Mouse (Mus musculus): Measurements from ENCODE around the gene Cyp27a1.

The Cyp27a1 gene

DNA sequence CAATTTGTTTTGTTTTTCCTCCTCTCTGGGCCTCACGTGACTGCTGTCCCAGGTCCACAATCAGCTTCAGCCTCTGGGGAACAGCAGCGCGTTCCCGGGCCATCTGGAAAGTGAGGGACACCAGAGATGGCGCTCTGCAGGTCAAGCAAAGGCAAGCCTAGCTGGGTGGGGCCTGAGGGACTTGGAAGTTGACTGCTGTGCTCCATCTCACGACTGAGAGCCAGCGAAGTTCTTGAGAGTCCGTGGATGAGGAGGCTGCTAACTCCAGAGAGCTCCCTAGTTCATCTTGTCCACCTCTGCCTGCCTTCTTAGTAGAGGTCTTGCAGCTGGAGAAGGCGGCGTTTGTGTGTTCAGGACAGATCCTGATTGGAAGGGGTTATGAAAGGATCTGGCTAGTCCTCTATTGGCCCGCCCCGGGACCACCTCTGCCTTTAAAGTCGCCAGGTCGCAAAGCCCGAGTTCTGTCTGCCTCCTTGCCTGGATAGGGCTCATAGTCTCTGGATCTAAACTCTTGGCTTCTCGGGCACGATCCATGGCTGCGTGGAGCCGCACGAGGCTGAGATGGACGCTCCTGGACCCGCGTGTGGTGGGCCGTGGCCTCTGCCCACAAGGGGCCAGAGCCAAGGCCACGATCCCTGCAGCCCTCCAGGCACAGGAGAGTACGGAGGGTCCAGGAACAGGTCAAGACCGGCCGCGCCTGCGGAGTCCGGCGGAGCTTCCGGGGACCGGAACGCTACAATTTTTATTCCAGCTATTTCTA lies at the start of gene Cyp27a1:
TSS of gene Cyp27a1 (plus strand) at position 476 of the 760 bp plus-strand sequence.
- peak; percentile 27 to 53 for DNase-seq (ENCODE audit: low read depth in 1 of 2, low spot score in 2 of 2)

- DNase-seq (ENCODE audit: low read depth in 1 of 2, low spot score in 2 of 2) = no peak
Measured at GRCm38 (mm10) chr1:74665153-74665552, 48.2 kb upstream of the Cyp27a1 start.

- no peak for DNase-seq (ENCODE audit: low read depth in 1 of 2, low spot score in 2 of 2)
Measured at GRCm38 (mm10) chr1:74668371-74668770, 45.0 kb upstream of the Cyp27a1 start.

GRCm38 (mm10) chr1:74672731-74673130 lies 40.6 kb upstream of the Cyp27a1 start:
- DNase-seq (ENCODE audit: low read depth in 1 of 2, low spot score in 2 of 2) = no peak

- DNase-seq (ENCODE audit: low read depth in 1 of 2, low spot score in 2 of 2) = no peak
Measured at GRCm38 (mm10) chr1:74676863-74677262, 36.5 kb upstream of the Cyp27a1 start.

GRCm38 (mm10) chr1:74677843-74678242 lies 35.5 kb upstream of the Cyp27a1 start:
- no peak for DNase-seq (ENCODE audit: low read depth in 1 of 2, low spot score in 2 of 2)

DNA sequence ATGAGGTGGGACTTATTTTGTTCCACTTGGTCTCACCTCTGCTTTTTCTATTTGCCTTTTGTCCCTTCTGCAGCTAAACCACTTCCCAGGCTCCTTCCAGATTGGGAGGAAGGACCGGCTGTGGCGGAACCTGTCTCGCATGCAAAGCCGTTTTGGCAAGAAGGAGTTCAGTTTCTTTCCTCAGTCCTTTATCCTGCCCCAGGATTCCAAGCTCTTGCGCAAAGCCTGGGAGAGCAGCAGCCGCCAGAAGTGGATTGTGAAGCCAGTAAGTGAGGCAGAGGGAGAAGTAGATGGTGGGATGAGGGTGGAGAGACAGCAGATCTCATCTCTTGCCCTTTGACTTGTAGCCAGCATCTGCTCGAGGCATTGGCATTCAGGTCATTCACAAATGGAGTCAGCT lies 26.2 kb upstream of the Cyp27a1 start:
- no peak for DNase-seq (ENCODE audit: low read depth in 1 of 2, low spot score in 2 of 2)

GRCm38 (mm10) chr1:74693891-74694583 lies 19.3 kb upstream of the Cyp27a1 start:
- no peak for DNase-seq (ENCODE audit: low read depth in 1 of 2, low spot score in 2 of 2)

- DNase-seq (ENCODE audit: low read depth in 1 of 2, low spot score in 2 of 2) = no peak
Measured at GRCm38 (mm10) chr1:74695836-74696235, 17.5 kb upstream of the Cyp27a1 start.

DNA sequence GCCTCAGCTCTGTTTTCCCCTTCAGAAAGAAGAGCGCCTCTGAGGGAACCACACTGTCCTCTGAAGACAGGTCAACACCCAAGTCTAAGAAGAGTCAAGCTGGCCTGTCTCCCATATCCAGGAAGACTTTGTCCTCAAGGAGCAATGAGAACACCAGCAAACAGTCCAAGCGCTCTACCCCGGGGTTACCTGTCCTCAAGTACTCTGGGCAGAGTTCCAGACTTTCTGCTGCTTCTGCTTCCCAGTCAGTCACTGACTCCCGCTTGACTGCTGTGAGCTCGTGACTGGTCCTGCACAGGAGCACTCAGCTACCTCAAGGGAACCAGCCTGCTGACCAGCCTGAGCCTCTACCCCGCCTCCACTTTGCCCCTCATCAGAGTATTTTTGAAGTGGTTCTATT lies 16.0 kb upstream of the Cyp27a1 start:
- DNase-seq (ENCODE audit: low read depth in 1 of 2, low spot score in 2 of 2) = no peak

DNA sequence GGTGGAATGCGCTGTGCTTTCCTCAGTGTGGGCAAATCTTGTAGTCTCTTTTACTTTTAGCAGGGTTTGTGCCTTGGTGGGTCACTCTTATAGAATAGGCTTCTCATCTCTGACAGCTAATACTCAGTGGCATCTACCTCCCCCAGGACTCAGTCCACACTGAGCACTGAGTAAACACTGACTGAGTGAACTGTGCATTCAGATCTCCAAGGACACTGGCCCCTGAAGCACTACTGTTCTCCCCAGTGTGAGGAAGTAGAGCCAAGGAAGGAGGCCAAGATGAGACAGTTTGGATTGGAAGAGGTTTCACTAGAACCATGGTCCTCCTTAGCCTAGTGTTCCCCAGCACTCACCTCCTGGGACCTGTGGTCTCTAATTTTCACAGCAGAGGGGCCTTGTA lies 15.0 kb upstream of the Cyp27a1 start:
- no peak for DNase-seq (ENCODE audit: low read depth in 1 of 2, low spot score in 2 of 2)

- no peak for DNase-seq (ENCODE audit: low read depth in 1 of 2, low spot score in 2 of 2)
Measured at GRCm38 (mm10) chr1:74698791-74699190, 14.6 kb upstream of the Cyp27a1 start.

- no peak for DNase-seq (ENCODE audit: low read depth in 1 of 2, low spot score in 2 of 2)
Measured at GRCm38 (mm10) chr1:74702142-74702553, 11.2 kb upstream of the Cyp27a1 start.

- DNase-seq (ENCODE audit: low read depth in 1 of 2, low spot score in 2 of 2) = no peak
Measured at GRCm38 (mm10) chr1:74704156-74704555, 9.2 kb upstream of the Cyp27a1 start.

DNA sequence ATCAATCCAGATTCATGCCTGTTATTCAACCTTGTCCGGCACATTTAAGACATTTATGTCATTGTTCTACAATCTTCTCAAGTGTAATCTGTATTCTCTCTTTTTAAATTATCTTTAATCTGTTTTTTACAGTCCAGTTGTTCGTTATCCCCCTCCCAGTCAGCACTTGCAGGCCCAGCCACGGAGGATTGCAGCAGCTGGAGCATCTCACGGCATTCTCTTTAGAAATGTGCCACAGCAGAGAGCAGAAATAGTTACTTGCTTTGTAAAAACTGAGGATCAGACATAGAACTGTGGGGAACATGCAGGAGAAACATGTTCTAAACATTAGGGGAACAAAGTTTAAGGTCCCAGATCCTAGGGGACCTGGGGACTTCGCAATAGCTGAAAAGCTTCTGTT lies 8.4 kb upstream of the Cyp27a1 start:
- DNase-seq (ENCODE audit: low read depth in 1 of 2, low spot score in 2 of 2) = no peak

- no peak for DNase-seq (ENCODE audit: low read depth in 1 of 2, low spot score in 2 of 2)
Measured at GRCm38 (mm10) chr1:74709566-74709965, 3.8 kb upstream of the Cyp27a1 start.

DNA sequence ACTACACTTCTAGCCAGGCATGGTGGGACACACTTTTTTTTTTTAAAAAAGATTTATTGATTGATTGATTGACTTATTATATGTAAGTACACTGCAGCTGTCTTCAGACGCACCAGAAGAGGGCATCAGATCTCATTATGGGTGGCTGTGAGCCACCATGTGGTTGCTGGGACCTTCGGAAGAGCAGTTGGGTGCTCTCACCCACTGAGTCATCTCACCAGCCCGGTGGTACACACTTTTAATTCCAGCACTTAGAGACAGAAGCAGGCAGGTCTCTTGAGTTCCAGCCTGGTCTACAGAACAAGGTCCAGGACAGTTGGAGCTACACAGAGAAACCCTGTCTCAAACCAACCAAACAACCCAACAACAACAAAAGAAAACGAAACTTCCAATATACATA lies 1.3 kb upstream of the Cyp27a1 start:
- no peak for DNase-seq (ENCODE audit: low read depth in 1 of 2, low spot score in 2 of 2)

DNA sequence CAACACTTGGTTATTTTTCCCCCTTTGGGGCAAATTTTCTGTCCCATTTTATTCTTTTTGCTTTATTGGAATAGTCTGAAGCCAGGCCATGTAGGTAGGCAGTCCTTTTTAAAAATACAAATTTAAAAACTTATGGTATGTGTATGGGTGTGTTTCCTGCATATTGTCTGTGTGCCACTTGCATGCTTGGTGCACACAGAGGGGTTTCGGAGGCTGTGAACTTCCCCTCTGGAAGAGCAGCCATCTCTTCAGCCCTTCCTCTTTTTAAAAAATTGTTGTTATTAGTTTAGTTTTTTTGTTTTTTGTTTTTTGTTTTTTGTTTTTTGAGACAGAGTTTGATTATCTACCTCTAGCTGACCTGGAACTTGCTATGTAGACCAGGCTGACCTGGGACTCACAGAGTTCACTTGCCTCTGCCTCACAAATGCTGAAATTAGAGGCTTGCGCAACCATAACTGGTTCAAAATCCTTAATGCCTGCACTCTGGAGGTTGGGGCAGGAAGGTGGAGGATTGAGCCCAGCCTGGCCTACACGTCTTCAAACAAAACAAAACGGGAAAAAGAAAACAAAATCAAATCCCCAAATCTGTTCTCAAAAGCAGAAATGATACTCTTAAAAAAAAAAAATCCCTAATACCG lies 794 bp upstream of the Cyp27a1 start:
- peak in 1 of 2 experiments; percentile 7 for DNase-seq (ENCODE audit: low read depth in 1 of 2, low spot score in 2 of 2)

DNA sequence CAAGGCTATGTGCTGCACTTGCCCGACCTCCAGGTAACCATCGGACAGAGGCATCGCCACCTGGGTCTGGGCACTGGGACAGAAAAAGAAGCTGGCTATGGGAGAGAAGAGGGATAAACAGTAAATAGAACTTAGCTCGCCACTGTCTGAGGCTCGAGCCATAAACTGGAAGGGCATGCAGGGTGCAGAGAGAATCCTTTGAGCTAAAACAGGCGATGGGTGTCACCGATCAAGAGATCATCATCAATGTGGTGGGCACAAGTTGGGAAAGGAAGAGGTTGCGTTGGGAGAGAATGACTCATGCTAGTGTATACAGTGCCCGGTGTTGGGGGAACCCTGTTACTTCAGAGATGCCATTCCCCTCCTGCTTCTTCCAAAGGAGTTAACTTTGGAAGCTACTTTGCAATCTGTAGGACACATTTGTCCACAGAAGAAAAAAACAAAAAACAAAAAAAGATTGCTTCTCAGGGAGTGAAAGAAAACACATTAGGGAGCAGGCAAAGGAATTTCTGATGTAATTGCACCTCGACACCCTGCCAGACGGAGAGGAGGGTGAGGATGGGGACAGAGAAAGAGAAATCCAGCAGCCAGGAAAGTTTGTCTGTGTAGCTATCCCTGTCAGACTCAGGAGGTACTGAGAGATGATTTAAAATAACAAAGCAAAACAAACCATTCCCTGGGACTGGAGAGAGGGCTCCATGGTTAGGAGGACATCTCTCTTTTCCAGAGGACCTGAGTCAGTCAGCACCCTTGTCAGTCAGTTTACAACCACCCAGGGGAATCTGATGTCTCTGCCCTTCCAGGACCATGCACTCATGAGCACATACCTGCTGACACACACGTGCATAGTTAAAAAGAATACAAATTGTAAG lies 721 bp downstream of the Cyp27a1 start:
- DNase-seq (ENCODE audit: low read depth in 1 of 2, low spot score in 2 of 2) = no peak

GRCm38 (mm10) chr1:74714967-74715366 lies 1.6 kb downstream of the Cyp27a1 start:
- DNase-seq (ENCODE audit: low read depth in 1 of 2, low spot score in 2 of 2) = no peak

DNA sequence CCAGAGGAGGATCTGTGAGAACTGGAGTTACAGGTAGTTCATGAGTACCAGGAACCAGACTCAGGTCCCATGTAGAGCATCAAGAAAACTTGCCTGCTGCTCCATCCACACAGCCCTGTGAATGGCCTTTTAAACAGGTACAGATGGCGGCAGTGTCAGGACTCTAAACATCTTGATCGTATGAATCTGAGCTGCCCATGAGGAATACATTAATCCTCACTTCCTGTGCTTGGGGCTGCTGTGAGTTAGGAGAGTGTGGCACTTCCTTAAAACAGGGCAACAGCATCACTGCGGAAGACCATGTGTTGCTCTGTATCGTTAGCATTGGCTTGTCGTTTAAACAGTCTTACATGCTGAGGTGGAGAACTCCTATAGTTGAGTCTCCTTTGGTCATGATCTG lies 2.1 kb downstream of the Cyp27a1 start:
- peak in 1 of 2 experiments; percentile 29 for DNase-seq (ENCODE audit: low read depth in 1 of 2, low spot score in 2 of 2)
